Mouse (Mus musculus) brain, embryonic 14.5 days (tissue): Measurements from ENCODE around the gene Cep128.

Experiments
- CTCF ChIP-seq: fragments of 200-500 bp; IDR thresholded peaks from 2 replicates; pipeline ENCODE4 v1.5.1; 2012; ENCODE audit warnings: inconsistent platforms, mild to moderate bottlenecking, moderate library complexity, borderline replicate concordance; ENCODE audit not compliant: insufficient read depth, insufficient read length; ENCODE audit errors: extremely low read depth
- POLR2A ChIP-seq: fragments of 200-500 bp; IDR thresholded peaks from 2 replicates; pipeline ENCODE4 v1.6.1; 2012; ENCODE audit warnings: mild to moderate bottlenecking, inconsistent platforms, borderline replicate concordance; ENCODE audit not compliant: poor library complexity, insufficient read depth, insufficient read length, severe bottlenecking; ENCODE audit errors: extremely low read depth

DNA sequence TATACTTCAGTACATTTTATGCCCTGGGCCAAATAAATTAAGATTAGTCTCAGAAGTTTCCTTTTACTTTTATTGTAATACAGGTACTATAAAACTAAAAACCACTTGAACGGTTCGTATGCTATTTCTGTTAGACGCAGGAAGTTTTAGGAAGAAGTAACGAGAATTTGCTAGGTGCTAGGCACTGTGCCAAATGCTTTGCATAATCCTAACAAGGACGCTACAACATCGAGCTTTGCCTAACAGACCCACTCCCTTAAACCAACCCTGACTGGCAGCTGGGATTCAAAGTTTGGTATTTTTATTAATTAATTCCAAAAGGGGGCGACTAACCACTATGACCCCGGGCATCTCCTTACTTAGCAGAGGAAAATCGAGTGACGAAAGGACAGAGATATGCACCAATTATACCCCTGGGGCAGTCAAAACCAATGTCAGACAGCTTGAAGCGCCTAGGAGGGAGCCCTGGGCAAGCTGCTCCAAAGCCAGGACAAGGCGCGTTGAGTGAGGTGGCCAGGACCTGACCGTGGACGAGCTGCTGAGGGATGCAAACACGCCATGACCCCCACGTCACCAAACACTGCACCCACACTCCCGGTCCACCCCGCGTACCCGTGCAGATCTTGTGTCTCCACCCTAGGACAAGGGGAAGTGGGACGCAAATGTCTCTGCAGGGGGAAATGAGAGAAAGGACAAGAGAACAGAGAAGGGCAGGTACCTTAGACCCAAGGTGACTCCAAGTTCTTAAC is 519 bp downstream of the Cep128 start:
- no peak for TF ChIP-seq POLR2A
- no peak for TF ChIP-seq CTCF
